Mouse (Mus musculus): ENCODE measurements around the gene Nkx6-1. TPM values are rescaled to one million over a fixed set of nuclear protein-coding genes. Genes with fewer than 3 reads are reported as not detected.

Nkx6-1 gene
- total RNA-seq (2015; ENCODE audit: low replicate concordance) (not detected in 2 replicates), total RNA-seq (2017; ENCODE audit: low replicate concordance) (not detected in 2 replicates)

GRCm38 (mm10) chr5:101664945-101665615, at the start of gene Nkx6-1:
TSS of gene Nkx6-1 (minus strand) at chr5:101664996.
- no peak for ATAC-seq (replicated peaks; ENCODE audit: low FRiP score, poor library complexity, severe bottlenecking)

- no peak for ATAC-seq (replicated peaks; ENCODE audit: low FRiP score, poor library complexity, severe bottlenecking)
Measured at GRCm38 (mm10) chr5:101713064-101713613, 48.3 kb upstream of the Nkx6-1 start.

- ATAC-seq (replicated peaks; ENCODE audit: low FRiP score, poor library complexity, severe bottlenecking) = no peak
Measured at GRCm38 (mm10) chr5:101703374-101704260, 38.8 kb upstream of the Nkx6-1 start.

GRCm38 (mm10) chr5:101702636-101703035, 37.8 kb upstream of the Nkx6-1 start:
- no peak for ATAC-seq (replicated peaks; ENCODE audit: low FRiP score, poor library complexity, severe bottlenecking)

- no peak for ATAC-seq (replicated peaks; ENCODE audit: low FRiP score, poor library complexity, severe bottlenecking)
Measured at GRCm38 (mm10) chr5:101700607-101701006, 35.8 kb upstream of the Nkx6-1 start.

GRCm38 (mm10) chr5:101688581-101688980, 23.8 kb upstream of the Nkx6-1 start:
- no peak for ATAC-seq (replicated peaks; ENCODE audit: low FRiP score, poor library complexity, severe bottlenecking)

- no peak for ATAC-seq (replicated peaks; ENCODE audit: low FRiP score, poor library complexity, severe bottlenecking)
Measured at GRCm38 (mm10) chr5:101683340-101683739, 18.5 kb upstream of the Nkx6-1 start.

- ATAC-seq (replicated peaks; ENCODE audit: low FRiP score, poor library complexity, severe bottlenecking) = no peak
Measured at GRCm38 (mm10) chr5:101680338-101680737, 15.5 kb upstream of the Nkx6-1 start.

GRCm38 (mm10) chr5:101669381-101669780, 4.6 kb upstream of the Nkx6-1 start:
- no peak for ATAC-seq (replicated peaks; ENCODE audit: low FRiP score, poor library complexity, severe bottlenecking)

- no peak for ATAC-seq (replicated peaks; ENCODE audit: low FRiP score, poor library complexity, severe bottlenecking)
Measured at GRCm38 (mm10) chr5:101668475-101668874, 3.7 kb upstream of the Nkx6-1 start.

GRCm38 (mm10) chr5:101668028-101668427, 3.2 kb upstream of the Nkx6-1 start:
- no peak for ATAC-seq (replicated peaks; ENCODE audit: low FRiP score, poor library complexity, severe bottlenecking)

GRCm38 (mm10) chr5:101667263-101667990, 2.6 kb upstream of the Nkx6-1 start:
- no peak for ATAC-seq (replicated peaks; ENCODE audit: low FRiP score, poor library complexity, severe bottlenecking)

GRCm38 (mm10) chr5:101666713-101667112, 1.9 kb upstream of the Nkx6-1 start:
- no peak for ATAC-seq (replicated peaks; ENCODE audit: low FRiP score, poor library complexity, severe bottlenecking)

GRCm38 (mm10) chr5:101666091-101666490, 1.3 kb upstream of the Nkx6-1 start:
- no peak for ATAC-seq (replicated peaks; ENCODE audit: low FRiP score, poor library complexity, severe bottlenecking)

- ATAC-seq (replicated peaks; ENCODE audit: low FRiP score, poor library complexity, severe bottlenecking) = no peak
Measured at GRCm38 (mm10) chr5:101664423-101664921, 324 bp downstream of the Nkx6-1 start.

GRCm38 (mm10) chr5:101663621-101664422, 974 bp downstream of the Nkx6-1 start:
- ATAC-seq (replicated peaks; ENCODE audit: low FRiP score, poor library complexity, severe bottlenecking) = no peak

GRCm38 (mm10) chr5:101663176-101663575, 1.6 kb downstream of the Nkx6-1 start:
- no peak for ATAC-seq (replicated peaks; ENCODE audit: low FRiP score, poor library complexity, severe bottlenecking)

GRCm38 (mm10) chr5:101662485-101662884, 2.3 kb downstream of the Nkx6-1 start:
- no peak for ATAC-seq (replicated peaks; ENCODE audit: low FRiP score, poor library complexity, severe bottlenecking)

Data from erythroblast, adult 5-6 weeks (primary cell).